Mouse (Mus musculus): ENCODE data around the gene Tssk1.

- TF ChIP-seq CTCF (IDR thresholded peaks at IDR 0.05; ENCODE audit: low read depth, low read length): no peak
- TF ChIP-seq POLR2A (IDR thresholded peaks at IDR 0.05; ENCODE audit: insufficient read depth, low read length): no peak
- no peak for TF ChIP-seq EP300 (IDR thresholded peaks at IDR 0.05; ENCODE audit: insufficient read depth, low read depth, low read length)
Measured at GRCm38 (mm10) chr16:17890917-17891566, 3.0 kb upstream of the Tssk1 start.

Measured in ES-Bruce4 (cell line).